ENCODE assay signal across 18 mouse cellular contexts in genomic region chr9:22677997-22678396, GRCm38 (mm10).
DNase-seq lines count a peak whose midpoint lies in the region; ATAC-seq and TF ChIP-seq lines count a peak whose summit lies in the region.
"Had no signal": no experiment of that assay in that cellular context is flagged by ENCODE, and none has a peak within 500 bp of the region (broad histone marks: within the 10 kb centered on the region; RNA-seq: fewer than 3 reads in every experiment).

No protein-coding gene starts in this region.

- H3K4me1 ChIP-seq in embryonic facial prominence, embryonic 11.5 days (ENCODE audit: control insufficient read depth, insufficient read depth, low read length), result no peaks in the 10 kb centered on the region; the same call in 1 of the 2 replicates
- no peaks in the 10 kb centered on the region for H3K4me1 ChIP-seq in embryonic facial prominence, embryonic 10.5 days
- H3K4me1 ChIP-seq in hindbrain, embryonic 12.5 days, result 0 out of 2 replicates have a peak, but pooled peaks cover 2% of the 10 kb centered on the region
- H3K4me1 ChIP-seq in hindbrain, embryonic 16.5 days (ENCODE audit: control insufficient read depth, insufficient read depth, low read depth, low read length), result no peaks in the 10 kb centered on the region
- H3K4me1 ChIP-seq in midbrain, embryonic 11.5 days (ENCODE audit: control insufficient read depth, insufficient read depth, low read length), result no peaks in the 10 kb centered on the region; the same call in 1 of the 2 replicates
- H3K4me1 ChIP-seq in midbrain, postnatal 0 days (ENCODE audit: insufficient read depth, low read length), result no peaks in the 10 kb centered on the region
- H3K4me1 ChIP-seq in heart, embryonic 12.5 days (replicated peaks), result no peaks in the 10 kb centered on the region
- H3K4me1 ChIP-seq: limb, embryonic 15.5 days; stomach, embryonic 15.5 days had no signal

- no peaks in the 10 kb centered on the region for H3K36me3 ChIP-seq in embryonic facial prominence, embryonic 11.5 days (replicated peaks; ENCODE audit: control insufficient read depth, insufficient read depth, low read depth, low read length)
- H3K36me3 ChIP-seq in embryonic facial prominence, embryonic 10.5 days (replicated peaks), result no peaks in the 10 kb centered on the region
- H3K36me3 ChIP-seq in hindbrain, embryonic 12.5 days, result no peaks in the 10 kb centered on the region
- H3K36me3 ChIP-seq in hindbrain, embryonic 16.5 days (ENCODE audit: control insufficient read depth, insufficient read depth, low read length), result no peaks in the 10 kb centered on the region
- no peaks in the 10 kb centered on the region for H3K36me3 ChIP-seq in midbrain, embryonic 11.5 days (ENCODE audit: control insufficient read depth, insufficient read depth, low read length)
- no peaks in the 10 kb centered on the region for H3K36me3 ChIP-seq in midbrain, postnatal 0 days (ENCODE audit: insufficient read depth, low read length)
- no peaks in the 10 kb centered on the region for H3K36me3 ChIP-seq in myocyte (ENCODE audit: control insufficient read depth, insufficient read depth)
- no peaks in the 10 kb centered on the region for H3K36me3 ChIP-seq in heart, embryonic 12.5 days
- H3K36me3 ChIP-seq: limb, embryonic 15.5 days; lung, embryonic 15.5 days; stomach, embryonic 15.5 days had no signal

- ATAC-seq in embryonic facial prominence, embryonic 11.5 days (replicated peaks; ENCODE audit: insufficient number of reproducible peaks, low FRiP score, low TSS enrichment, low read depth), result peak; percentile 39; the same call in 1 of the 2 replicates
- ATAC-seq in hindbrain, embryonic 12.5 days (ENCODE audit: low FRiP score), result peak; percentile 70
- no peak for ATAC-seq in hindbrain, embryonic 16.5 days
- ATAC-seq in midbrain, embryonic 11.5 days (ENCODE audit: low FRiP score), result no peak
- ATAC-seq in midbrain, postnatal 0 days (ENCODE audit: low FRiP score), result no peak
- no peak for ATAC-seq in heart, embryonic 12.5 days (ENCODE audit: insufficient number of reproducible peaks, low FRiP score)
- ATAC-seq: CD4-positive, CD25-positive, alpha-beta regulatory T cell, adult 4 months had no signal

- no peak for DNase-seq in embryonic facial prominence, embryonic 11.5 days (ENCODE audit: low spot score)
- no peak for DNase-seq in embryonic facial prominence, embryonic 10.5 days (ENCODE audit: low spot score)
- peak; percentile 78 for DNase-seq in midbrain, embryonic 11.5 days (ENCODE audit: low spot score, missing footprints)
- no peak for DNase-seq in midbrain, postnatal 0 days (ENCODE audit: low spot score)
- DNase-seq: cerebellum, adult 2 months; cerebellum, postnatal 36 days; gastrocnemius, postnatal 14 days; heart, adult 2 months; kidney, postnatal 36 days; retina, postnatal 1 day had no signal

- H3ac ChIP-seq in myocyte (ENCODE audit: control insufficient read depth, insufficient read length), result no peak overlapping the region

- H3K27me3 ChIP-seq in embryonic facial prominence, embryonic 11.5 days (ENCODE audit: control insufficient read depth, insufficient read depth, low read length), result no peaks in the 10 kb centered on the region
- H3K27me3 ChIP-seq in embryonic facial prominence, embryonic 10.5 days (replicated peaks; ENCODE audit: low read depth, poor library complexity, severe bottlenecking), result no peaks in the 10 kb centered on the region
- H3K27me3 ChIP-seq in hindbrain, embryonic 12.5 days, result no peaks in the 10 kb centered on the region
- H3K27me3 ChIP-seq in hindbrain, embryonic 16.5 days (replicated peaks; ENCODE audit: control insufficient read depth, insufficient read depth, low read length), result no peaks in the 10 kb centered on the region
- H3K27me3 ChIP-seq in midbrain, embryonic 11.5 days (ENCODE audit: control insufficient read depth, insufficient read depth, low read length), result no peaks in the 10 kb centered on the region
- H3K27me3 ChIP-seq in midbrain, postnatal 0 days (ENCODE audit: insufficient read depth, low read length), result no peaks in the 10 kb centered on the region
- no peaks in the 10 kb centered on the region for H3K27me3 ChIP-seq in myocyte (ENCODE audit: control insufficient read depth, insufficient read depth, insufficient read length)
- no peaks in the 10 kb centered on the region for H3K27me3 ChIP-seq in heart, embryonic 12.5 days (replicated peaks)
- H3K27me3 ChIP-seq: limb, embryonic 15.5 days; lung, embryonic 15.5 days; stomach, embryonic 15.5 days had no signal

- H3K4me3 ChIP-seq in embryonic facial prominence, embryonic 11.5 days (ENCODE audit: low read depth, low read length), result no peak overlapping the region
- no peak overlapping the region for H3K4me3 ChIP-seq in embryonic facial prominence, embryonic 10.5 days
- H3K4me3 ChIP-seq in hindbrain, embryonic 12.5 days, result no peak overlapping the region
- no peak overlapping the region for H3K4me3 ChIP-seq in hindbrain, embryonic 16.5 days (ENCODE audit: low read length)
- no peak overlapping the region for H3K4me3 ChIP-seq in midbrain, embryonic 11.5 days (ENCODE audit: low read depth, low read length)
- H3K4me3 ChIP-seq in midbrain, postnatal 0 days (ENCODE audit: low read depth, low read length), result no peak overlapping the region
- H3K4me3 ChIP-seq in myocyte, result no peak overlapping the region
- no peak overlapping the region for H3K4me3 ChIP-seq in heart, embryonic 12.5 days
- H3K4me3 ChIP-seq: heart, adult 2 months; limb, embryonic 15.5 days; lung, embryonic 15.5 days; stomach, embryonic 15.5 days had no signal

- no peak overlapping the region for H3K4me2 ChIP-seq in embryonic facial prominence, embryonic 11.5 days (ENCODE audit: low read depth, low read length)
- no peak overlapping the region for H3K4me2 ChIP-seq in hindbrain, embryonic 12.5 days (replicated peaks)
- no peak overlapping the region for H3K4me2 ChIP-seq in hindbrain, embryonic 16.5 days (ENCODE audit: low read length)
- no peak overlapping the region for H3K4me2 ChIP-seq in midbrain, embryonic 11.5 days
- no peak overlapping the region for H3K4me2 ChIP-seq in midbrain, postnatal 0 days (ENCODE audit: low read depth, low read length, poor library complexity, severe bottlenecking)
- no peak overlapping the region for H3K4me2 ChIP-seq in myocyte (ENCODE audit: low read depth)
- H3K4me2 ChIP-seq in heart, embryonic 12.5 days, result no peak overlapping the region
- H3K4me2 ChIP-seq: limb, embryonic 15.5 days; lung, embryonic 15.5 days; stomach, embryonic 15.5 days had no signal

- no peaks in the 10 kb centered on the region for H3K9me3 ChIP-seq in embryonic facial prominence, embryonic 11.5 days (replicated peaks; ENCODE audit: control insufficient read depth, low read length)
- no peaks in the 10 kb centered on the region for H3K9me3 ChIP-seq in embryonic facial prominence, embryonic 10.5 days
- no peaks in the 10 kb centered on the region for H3K9me3 ChIP-seq in hindbrain, embryonic 12.5 days (replicated peaks)
- no peaks in the 10 kb centered on the region for H3K9me3 ChIP-seq in hindbrain, embryonic 16.5 days (ENCODE audit: control insufficient read depth, low read length)
- H3K9me3 ChIP-seq in midbrain, embryonic 11.5 days (ENCODE audit: control insufficient read depth, low read length), result no peaks in the 10 kb centered on the region
- H3K9me3 ChIP-seq in midbrain, postnatal 0 days (ENCODE audit: low read length), result no peaks in the 10 kb centered on the region
- H3K9me3 ChIP-seq in heart, embryonic 12.5 days (replicated peaks), result no peaks in the 10 kb centered on the region
- H3K9me3 ChIP-seq: limb, embryonic 15.5 days; lung, embryonic 15.5 days; stomach, embryonic 15.5 days had no signal

- TF ChIP-seq POLR2A in myocyte (IDR thresholded peaks at IDR 0.05; ENCODE audit: insufficient read length, low read depth), result no peak

- H3K27ac ChIP-seq in embryonic facial prominence, embryonic 11.5 days (replicated peaks; ENCODE audit: low read depth, low read length), result no peak overlapping the region
- no peak overlapping the region for H3K27ac ChIP-seq in embryonic facial prominence, embryonic 10.5 days (replicated peaks)
- no peak overlapping the region for H3K27ac ChIP-seq in hindbrain, embryonic 12.5 days
- H3K27ac ChIP-seq in hindbrain, embryonic 16.5 days (ENCODE audit: low read depth, low read length), result no peak overlapping the region
- no peak overlapping the region for H3K27ac ChIP-seq in midbrain, embryonic 11.5 days (ENCODE audit: low read depth, low read length)
- H3K27ac ChIP-seq in midbrain, postnatal 0 days (ENCODE audit: low read depth, low read length), result no peak overlapping the region
- H3K27ac ChIP-seq in heart, embryonic 12.5 days (ENCODE audit: poor library complexity, severe bottlenecking), result no peak overlapping the region
- H3K27ac ChIP-seq: heart, adult 2 months; limb, embryonic 15.5 days; lung, embryonic 15.5 days; stomach, embryonic 15.5 days had no signal

- H3K9ac ChIP-seq in embryonic facial prominence, embryonic 11.5 days (replicated peaks; ENCODE audit: low read length), result no peak overlapping the region
- no peak overlapping the region for H3K9ac ChIP-seq in hindbrain, embryonic 12.5 days
- H3K9ac ChIP-seq in hindbrain, embryonic 16.5 days (ENCODE audit: low read depth, low read length), result no peak overlapping the region
- H3K9ac ChIP-seq in midbrain, embryonic 11.5 days (ENCODE audit: low read length), result no peak overlapping the region
- H3K9ac ChIP-seq in midbrain, postnatal 0 days (replicated peaks; ENCODE audit: low read length, poor library complexity, severe bottlenecking), result no peak overlapping the region
- no peak overlapping the region for H3K9ac ChIP-seq in heart, embryonic 12.5 days
- H3K9ac ChIP-seq: limb, embryonic 15.5 days; lung, embryonic 15.5 days; stomach, embryonic 15.5 days had no signal

- WGBS in embryonic facial prominence, embryonic 11.5 days, result 75% methylated on average over 4 of the region's 4 CpGs
- WGBS in embryonic facial prominence, embryonic 10.5 days, result 85% methylated on average over 4 of the region's 4 CpGs
- 81% methylated on average over 4 of the region's 4 CpGs for WGBS in hindbrain, embryonic 12.5 days
- WGBS in hindbrain, embryonic 16.5 days, result 73% methylated on average over 4 of the region's 4 CpGs
- 77% methylated on average over 4 of the region's 4 CpGs for WGBS in midbrain, embryonic 11.5 days
- 72% methylated on average over 4 of the region's 4 CpGs for WGBS in midbrain, postnatal 0 days
- 74% methylated on average over 4 of the region's 4 CpGs for WGBS in heart, embryonic 12.5 days

- no peak for TF ChIP-seq CTCF in midbrain, postnatal 0 days (IDR thresholded peaks at IDR 0.05)

- no peaks in the 10 kb centered on the region for H3K79me2 ChIP-seq in myocyte (ENCODE audit: control insufficient read depth, insufficient read depth)

TF ChIP-seq in myocyte, 11 proteins besides CTCF, POLR2A, EP300 and RAD21 (continues in another document):
- TF ChIP-seq TCF12 (IDR thresholded peaks at IDR 0.05; ENCODE audit: insufficient read depth, poor library complexity, severe bottlenecking) (no peak), MAX (IDR thresholded peaks at IDR 0.05; ENCODE audit: low read depth) (no peak), E2F4 (IDR thresholded peaks at IDR 0.05; ENCODE audit: insufficient read depth) (no peak), MYOD1 (IDR thresholded peaks at IDR 0.05; ENCODE audit: control insufficient read depth in 1 of 3, insufficient read length in 2 of 3, low read depth in 2 of 3) (peak in 2 of 3 experiments; percentile 58 to 81), CEBPB (IDR thresholded peaks at IDR 0.05; ENCODE audit: insufficient read depth, poor library complexity, severe bottlenecking) (no peak)

Comparison
In these comparisons a context has a peak if more than half of its experiments do, and no peak if none do; other contexts are left out.
1. ATAC-seq: peak in embryonic facial prominence, embryonic 11.5 days (single experiment) and hindbrain, embryonic 12.5 days (single experiment); none in hindbrain, embryonic 16.5 days (single experiment), midbrain, embryonic 11.5 days (single experiment), midbrain, postnatal 0 days (single experiment) and heart, embryonic 12.5 days (single experiment).